Mouse (Mus musculus): ENCODE measurements around the gene Sult4a1.

The Sult4a1 gene

GRCm38 (mm10) chr15:84049570-84049969 lies 56.0 kb downstream of the Sult4a1 start:
- no peak for DNase-seq (ENCODE audit: low read depth in 2 of 2, low spot score in 2 of 2)

- no peak for DNase-seq (ENCODE audit: low read depth in 2 of 2, low spot score in 2 of 2)
Measured at GRCm38 (mm10) chr15:84045562-84045961, 60.0 kb downstream of the Sult4a1 start.

DNA sequence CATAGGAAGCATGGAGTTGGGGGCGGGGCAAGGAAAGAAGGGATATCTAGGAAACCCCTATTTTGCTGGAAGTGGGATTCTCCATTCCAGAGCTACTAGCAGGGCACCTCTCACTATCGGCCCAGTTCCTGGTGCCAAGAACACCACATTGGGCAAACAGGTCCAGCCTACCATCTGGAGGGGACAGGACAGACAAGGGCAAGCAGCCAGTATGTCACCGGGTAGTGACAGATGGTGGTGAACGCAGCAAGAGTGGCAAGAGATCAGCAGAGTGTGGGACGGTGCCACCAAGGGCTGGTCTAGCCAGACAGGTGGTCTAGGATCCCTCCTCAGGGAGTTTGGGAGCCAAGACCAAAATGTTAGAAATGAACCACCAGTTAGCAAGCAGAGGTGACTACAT lies 68.5 kb downstream of the Sult4a1 start:
- no peak for DNase-seq (ENCODE audit: low read depth in 2 of 2, low spot score in 2 of 2)
